Mouse (Mus musculus) monocyte, adult 2 months (primary cell): ENCODE data around the gene Taf9.

ENCODE experiments used
- DNase-seq, 2 experiments: peaks; one replicate each; pipeline ENCODE4 v3.0.0; 2022; ENCODE audit warnings: low spot score in 2 of 2, low read depth in 1 of 2

Taf9 gene

DNA sequence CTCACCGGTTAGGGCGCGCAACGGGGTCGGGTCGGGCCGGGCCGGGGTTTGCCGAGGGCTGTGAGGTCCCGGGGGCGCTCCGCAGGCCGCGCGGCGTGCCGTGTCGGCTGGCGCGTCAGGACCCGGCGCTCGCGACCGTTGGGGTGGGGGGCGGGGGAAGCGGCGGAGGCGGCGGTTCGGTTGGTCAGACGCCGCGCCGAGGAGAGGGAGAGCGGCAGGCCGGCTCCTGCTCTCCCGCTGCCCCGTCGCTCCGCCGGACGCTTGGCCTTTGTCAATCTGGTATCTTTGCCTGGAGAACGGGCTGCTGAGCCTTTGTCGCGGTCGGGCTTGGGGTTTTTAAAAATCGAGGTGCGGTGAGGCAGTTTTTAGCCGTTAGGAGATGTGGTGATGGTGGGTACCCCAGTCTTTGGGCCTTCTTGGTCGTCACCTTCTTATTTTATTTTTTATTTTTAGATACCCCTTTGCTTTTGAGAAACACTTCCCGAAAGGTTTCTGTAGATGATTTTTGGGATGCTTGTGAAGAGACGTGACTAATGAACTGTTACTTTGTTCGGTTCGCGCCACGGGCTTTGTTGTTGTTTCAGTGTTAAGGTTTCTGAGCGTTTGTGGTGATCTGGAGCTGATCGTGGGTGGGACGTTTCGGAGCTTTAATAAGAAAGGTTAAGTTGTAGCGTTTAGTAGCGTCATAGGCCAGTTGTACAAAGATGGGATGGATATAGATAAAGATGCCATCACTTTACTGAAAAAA is at the start of gene Taf9:
Gene Taf9 (plus strand): TSS at position 141 of the 748 bp plus-strand sequence.
- DNase-seq, result no peak

GRCm38 (mm10) chr13:100602239-100602902 is 49.0 kb upstream of the Taf9 start:
- no peak for DNase-seq

GRCm38 (mm10) chr13:100603031-100603737 is 48.2 kb upstream of the Taf9 start:
- no peak for DNase-seq

DNA sequence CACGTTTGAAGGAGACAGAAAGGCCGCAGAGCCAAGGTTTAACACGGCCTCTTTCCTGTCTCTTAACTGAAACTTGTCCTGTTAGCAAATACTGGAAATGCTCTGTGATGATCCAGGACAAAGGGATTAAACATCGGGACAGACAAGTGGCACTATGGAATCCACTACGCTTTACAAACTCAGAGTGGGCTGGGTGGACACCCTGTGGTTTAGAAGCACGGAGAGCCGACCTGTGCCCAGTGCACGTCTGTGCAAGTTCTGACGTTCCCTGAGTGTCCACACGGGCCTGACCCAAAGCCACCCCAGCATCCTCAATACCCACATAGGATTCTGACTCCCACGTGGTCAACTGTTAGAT is 47.7 kb upstream of the Taf9 start:
- no peak for DNase-seq

DNA sequence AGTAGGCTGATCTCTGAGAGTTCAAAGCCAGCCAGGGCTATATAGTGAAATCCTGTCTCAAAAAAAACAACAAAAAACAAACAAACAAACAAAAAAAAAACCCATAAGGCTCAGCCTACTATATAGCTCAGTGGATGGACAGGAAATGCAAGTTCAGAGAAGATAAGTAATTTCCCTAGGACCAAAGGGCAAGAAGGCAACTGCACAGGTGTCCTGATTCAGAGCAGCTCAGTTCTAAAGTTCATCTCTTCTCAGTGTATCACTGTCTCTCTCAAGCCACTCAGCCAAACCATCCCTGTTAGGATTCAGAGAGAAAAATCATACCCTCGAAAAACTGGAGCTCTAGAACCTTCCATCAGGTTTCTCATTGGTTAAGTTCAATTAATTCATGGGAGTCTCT is 45.5 kb upstream of the Taf9 start:
- DNase-seq, result no peak

- no peak for DNase-seq
These were observed 43.6 kb upstream of the Taf9 start for GRCm38 (mm10) chr13:100607756-100608155.

DNA sequence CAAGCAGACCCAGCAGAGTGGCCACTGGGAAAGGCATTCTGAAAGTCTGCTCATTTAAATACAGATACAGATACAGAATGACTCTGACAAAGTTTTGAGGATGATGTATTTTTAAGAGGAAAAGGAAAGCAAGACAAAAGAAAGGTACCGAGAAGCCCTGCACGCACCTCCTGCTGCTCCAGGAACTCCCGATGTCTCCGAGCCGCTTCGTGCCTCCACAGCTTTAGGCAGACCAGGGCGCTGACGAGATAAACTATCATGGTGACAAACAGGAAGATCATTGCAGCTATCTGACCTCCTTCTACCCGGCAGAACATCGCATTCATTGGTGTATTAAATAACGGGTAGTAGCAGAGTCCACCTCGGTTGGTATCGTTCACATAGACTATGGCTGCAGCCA is 40.1 kb upstream of the Taf9 start:
- no peak for DNase-seq

DNA sequence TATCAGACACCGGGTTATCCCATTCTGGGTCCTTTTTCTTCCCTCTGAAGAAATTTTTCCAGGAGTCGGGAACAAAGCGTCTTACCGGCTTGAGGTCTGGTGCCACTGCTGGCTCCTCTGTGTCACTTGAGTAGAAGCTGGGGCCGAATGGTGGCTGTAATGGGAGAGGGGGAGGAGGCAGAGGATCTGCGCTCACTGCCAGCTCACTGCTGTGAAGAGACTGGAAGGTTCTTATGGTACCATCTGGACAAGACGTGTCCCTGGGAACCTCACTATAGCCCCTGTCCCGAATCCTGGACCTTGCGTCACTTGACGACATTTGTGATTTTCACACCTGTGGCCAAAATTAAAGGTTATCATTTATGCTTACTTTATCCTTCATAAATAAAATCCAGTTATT is 39.1 kb upstream of the Taf9 start:
- no peak for DNase-seq

GRCm38 (mm10) chr13:100612903-100613302 is 38.5 kb upstream of the Taf9 start:
- DNase-seq, result no peak

GRCm38 (mm10) chr13:100616181-100617087 is 34.9 kb upstream of the Taf9 start, which contains the start of gene Marveld2:
Marveld2 (minus strand) TSS chr13:100616971.
- no peak for DNase-seq

- DNase-seq, result no peak
These were observed 33.8 kb upstream of the Taf9 start for GRCm38 (mm10) chr13:100617583-100617982.

DNA sequence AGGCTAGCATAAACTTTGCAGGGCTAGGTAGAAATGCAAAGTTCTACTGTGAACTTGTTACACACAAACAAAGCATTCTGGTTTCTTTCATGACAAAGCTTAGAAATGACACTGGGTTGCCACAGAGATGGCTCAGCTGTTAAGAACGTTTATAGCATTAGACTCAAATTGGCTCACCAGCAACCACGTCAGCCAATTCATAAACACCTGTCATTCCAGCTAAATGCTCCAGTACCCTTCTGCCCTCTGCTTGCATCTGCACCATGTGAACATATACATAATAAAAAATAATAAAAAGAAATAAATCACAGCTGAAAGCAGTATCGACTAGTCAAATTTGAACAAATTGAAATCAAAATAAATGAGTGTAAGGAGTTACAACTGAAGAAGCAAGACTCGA is 29.1 kb upstream of the Taf9 start:
- no peak for DNase-seq

DNA sequence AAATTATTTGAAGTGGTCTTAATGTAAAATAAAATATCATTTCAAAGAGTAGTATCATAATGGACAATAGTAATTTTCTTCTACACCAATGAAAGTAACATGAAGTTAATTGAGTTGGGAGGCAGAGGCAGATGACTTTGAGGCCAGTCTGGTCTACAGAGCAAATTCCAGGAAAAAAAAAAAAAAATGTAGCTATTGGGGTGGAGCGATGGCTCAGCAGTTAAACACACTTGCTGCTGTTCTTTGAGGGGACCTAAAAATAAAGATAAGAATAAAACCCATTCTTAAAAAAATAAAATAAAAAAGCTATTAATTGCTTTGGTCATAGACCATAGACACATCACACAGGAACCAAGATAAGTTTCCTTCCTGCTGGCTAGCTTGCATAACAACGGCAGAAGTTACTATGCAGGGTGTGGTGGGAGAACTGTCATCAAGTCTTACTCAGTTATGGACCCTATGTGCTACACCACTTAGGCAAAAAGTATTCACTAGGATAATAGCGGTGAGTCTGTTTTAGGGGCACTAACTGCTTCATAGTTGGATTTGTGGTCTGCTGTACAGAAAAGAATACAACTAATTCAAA is 17.2 kb upstream of the Taf9 start:
- DNase-seq, result no peak

- DNase-seq, result peak in 1 of 2 experiments; percentile 2
These were observed 8.7 kb upstream of the Taf9 start for GRCm38 (mm10) chr13:100642471-100643209.

DNA sequence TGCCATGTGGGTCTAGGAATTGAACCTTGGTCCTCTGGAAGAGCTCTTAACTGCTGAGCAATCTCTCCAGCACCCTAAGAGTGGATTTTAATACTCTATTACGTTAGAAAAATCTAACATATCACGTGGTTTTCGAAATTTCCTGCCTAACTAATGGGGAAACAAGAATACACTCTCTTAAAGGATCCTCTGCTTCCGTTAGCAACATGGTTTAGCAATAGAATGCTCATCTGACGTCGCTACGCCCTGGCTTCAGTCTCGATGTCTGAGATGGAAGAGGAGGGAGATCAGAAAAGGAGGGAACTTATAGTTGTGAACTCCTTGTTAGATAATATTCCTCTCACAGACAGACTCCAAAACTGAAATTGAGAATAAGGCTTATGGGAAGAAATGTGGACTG is 3.2 kb upstream of the Taf9 start:
- DNase-seq, result no peak

GRCm38 (mm10) chr13:100650550-100651438 is 585 bp upstream of the Taf9 start, which contains the start of the genes Ak6 and Rad17:
Ak6 (plus strand) TSS chr13:100650979.
Rad17 (minus strand) TSS chr13:100651051.
- peak; percentile 81 to 92 for DNase-seq

DNA sequence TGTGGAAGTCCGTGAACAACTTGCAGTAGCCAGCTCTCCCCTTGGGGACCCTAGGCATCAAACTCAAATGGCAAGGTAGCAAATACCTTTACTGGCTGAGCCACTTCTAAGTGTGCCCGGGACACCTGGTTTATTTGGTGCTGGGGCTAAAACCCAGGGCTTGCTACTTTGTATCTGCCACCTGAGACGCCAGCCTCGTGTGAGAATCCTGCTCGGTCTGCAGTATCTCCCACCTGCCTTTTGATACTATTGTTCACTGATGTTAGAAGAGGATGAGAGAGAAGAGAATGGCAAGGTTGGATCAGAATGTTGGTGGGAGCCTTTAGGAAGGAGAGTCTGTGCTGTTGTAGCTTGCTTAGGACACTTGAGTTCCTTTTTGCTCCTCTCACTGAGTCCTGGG is 6.7 kb downstream of the Taf9 start:
- DNase-seq, result no peak

DNA sequence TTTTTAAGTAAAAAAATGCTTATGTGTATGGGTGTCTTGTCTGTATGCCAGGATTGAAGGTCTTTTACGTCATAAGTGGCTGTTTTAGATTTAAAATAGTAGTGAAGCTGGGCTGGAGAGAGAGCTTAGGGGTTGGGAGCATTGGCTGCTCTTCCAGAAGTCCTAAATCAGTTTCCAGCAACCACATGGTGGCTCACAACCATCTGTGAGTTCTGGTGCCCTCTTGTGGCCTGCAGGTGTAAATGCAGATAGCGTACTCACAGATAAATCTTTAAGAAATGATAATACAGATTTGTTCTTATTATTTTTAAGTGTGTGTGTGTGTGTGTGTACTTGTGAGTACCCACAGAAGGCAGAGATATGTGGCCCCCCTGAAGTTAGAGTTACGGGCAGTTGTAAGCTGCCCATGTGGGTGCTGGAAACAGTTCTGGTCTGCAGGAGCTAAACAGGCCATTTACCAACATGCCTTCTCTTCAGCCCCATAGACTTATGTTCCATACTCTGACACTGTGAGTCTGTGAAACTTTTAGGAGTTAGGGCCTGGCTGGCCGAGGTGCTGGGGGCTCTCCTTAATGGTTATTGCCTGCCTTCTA is 8.6 kb downstream of the Taf9 start:
- DNase-seq, result peak in 1 of 2 experiments; percentile 16
